In the genomic region with DNA sequence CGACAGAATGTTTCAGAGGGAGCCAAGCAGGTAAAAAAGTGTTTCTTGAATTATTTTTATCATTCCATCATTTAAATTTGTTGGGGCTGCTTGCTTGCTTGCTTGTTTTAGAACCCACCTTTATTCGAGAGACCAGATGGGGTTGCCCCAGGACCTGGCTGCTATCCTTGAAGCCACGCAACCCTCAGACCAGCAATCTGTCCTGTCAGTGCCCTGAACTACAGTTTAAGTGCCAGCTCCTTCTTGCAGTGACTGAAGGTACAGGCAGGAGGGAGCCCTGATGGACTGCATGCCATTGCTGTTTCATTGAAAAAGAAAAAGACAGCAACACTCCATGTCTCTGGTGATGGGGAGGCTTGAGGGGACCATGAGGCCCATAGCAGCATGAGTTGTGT, we compare ENCODE assay signal across 30 mouse cellular contexts. TPM values are rescaled to one million over a fixed set of nuclear protein-coding genes. Genes with fewer than 3 reads are reported as not detected.
A peak's percentile ranks its signal among the peaks of the same experiment; 100 is the strongest.
DNase-seq lines count a peak whose midpoint lies in the region; ATAC-seq lines count a peak whose summit lies in the region.
"Had no signal": no experiment of that assay in that cellular context is flagged by ENCODE, and none has a peak within 500 bp of the region (broad histone marks: within the 10 kb centered on the region; RNA-seq: fewer than 3 reads in every experiment).

No protein-coding gene starts in this region.

- 26% methylated on average over 3 of the region's 3 CpGs for WGBS in heart, embryonic 11.5 days (ENCODE audit: insufficient replicate concordance)

- H3K9ac ChIP-seq in heart, embryonic 11.5 days (ENCODE audit: low read depth, low read length): no peak overlapping the region
- H3K9ac ChIP-seq: forebrain, embryonic 15.5 days; hindbrain, embryonic 12.5 days; kidney, embryonic 15.5 days; liver, embryonic 15.5 days; lung, embryonic 15.5 days; stomach, embryonic 15.5 days had no signal

- ATAC-seq in heart, embryonic 11.5 days (replicated peaks; ENCODE audit: insufficient number of reproducible peaks, low FRiP score, low TSS enrichment): no peak
- ATAC-seq in activated CD4-positive, CD25-positive, alpha-beta regulatory T cell, adult 4 months: no peak
- ATAC-seq: forebrain, embryonic 15.5 days had no signal

- no peaks in the 10 kb centered on the region for H3K9me3 ChIP-seq in heart, embryonic 11.5 days (replicated peaks; ENCODE audit: control insufficient read depth, low read length)
- H3K9me3 ChIP-seq: embryonic facial prominence, embryonic 10.5 days; forebrain, embryonic 15.5 days; hindbrain, embryonic 12.5 days; kidney, embryonic 15.5 days; limb, embryonic 10.5 days; liver, embryonic 15.5 days; lung, embryonic 15.5 days; midbrain, embryonic 10.5 days; stomach, embryonic 15.5 days had no signal

- no peak overlapping the region for H3K4me3 ChIP-seq in heart, embryonic 11.5 days (ENCODE audit: low read depth, low read length)
- H3K4me3 ChIP-seq: embryonic facial prominence, embryonic 10.5 days; forebrain, embryonic 15.5 days; hindbrain, embryonic 12.5 days; kidney, embryonic 15.5 days; left cerebral cortex, adult 2 months; limb, embryonic 10.5 days; liver, embryonic 15.5 days; lung, embryonic 15.5 days; midbrain, embryonic 10.5 days; stomach, embryonic 15.5 days had no signal

- H3K27ac ChIP-seq in heart, embryonic 11.5 days (ENCODE audit: low read depth, low read length): no peak overlapping the region
- H3K27ac ChIP-seq: embryonic facial prominence, embryonic 10.5 days; forebrain, embryonic 15.5 days; hindbrain, embryonic 12.5 days; kidney, embryonic 15.5 days; left cerebral cortex, adult 2 months; limb, embryonic 10.5 days; liver, embryonic 15.5 days; lung, embryonic 15.5 days; midbrain, embryonic 10.5 days; stomach, embryonic 15.5 days had no signal

- intact Hi-C loops in heart, postnatal 10 days (cut with DNase I): no loop called here
- intact Hi-C loops in left cerebral cortex, postnatal 4 days (cut with DNase I): no loop called here
- intact Hi-C loops in left cerebral cortex, postnatal 10 days (cut with DNase I): no loop called here

- 0 out of 2 replicates have a peak overlapping the region, but pooled peaks have one; percentile 2 for H3K4me2 ChIP-seq in heart, embryonic 11.5 days
- H3K4me2 ChIP-seq: forebrain, embryonic 15.5 days; hindbrain, embryonic 12.5 days; kidney, embryonic 15.5 days; liver, embryonic 15.5 days; lung, embryonic 15.5 days; stomach, embryonic 15.5 days had no signal

- peaks cover 6% of the 10 kb centered on the region for H3K4me1 ChIP-seq in heart, embryonic 11.5 days (ENCODE audit: control insufficient read depth, insufficient read depth, low read length)
- H3K4me1 ChIP-seq: embryonic facial prominence, embryonic 10.5 days; forebrain, embryonic 15.5 days; hindbrain, embryonic 12.5 days; kidney, embryonic 15.5 days; limb, embryonic 10.5 days; liver, embryonic 15.5 days; lung, embryonic 15.5 days; midbrain, embryonic 10.5 days; stomach, embryonic 15.5 days had no signal

- no peaks in the 10 kb centered on the region for H3K27me3 ChIP-seq in heart, embryonic 11.5 days (ENCODE audit: control insufficient read depth, insufficient read depth, low read length)
- H3K27me3 ChIP-seq: forebrain, embryonic 15.5 days; hindbrain, embryonic 12.5 days; kidney, embryonic 15.5 days; liver, embryonic 15.5 days; lung, embryonic 15.5 days; stomach, embryonic 15.5 days had no signal

- no peak for DNase-seq in heart, postnatal 10 days
- peak; percentile 53 for DNase-seq in left cerebral cortex, postnatal 4 days
- DNase-seq in left cerebral cortex, postnatal 10 days (ENCODE audit: extremely low spot score in 1 of 2, low spot score in 2 of 2): no peak
- peak; percentile 88 for DNase-seq in cerebellum, adult 9-11 months
- no peak for DNase-seq in frontal cortex, postnatal 25 days (ENCODE audit: low spot score in 2 of 2)
- DNase-seq: adrenal gland, postnatal 36 days; gastrocnemius, postnatal 10 days; kidney, adult 11 months; kidney, postnatal 4 days; layer of hippocampus, adult 9-11 months; liver; thymus, postnatal 25 days had no signal

- H3K36me3 ChIP-seq in heart, embryonic 11.5 days (ENCODE audit: control insufficient read depth, insufficient read depth, low read length): no peaks in the 10 kb centered on the region
- H3K36me3 ChIP-seq: embryonic facial prominence, embryonic 10.5 days; forebrain, embryonic 15.5 days; hindbrain, embryonic 12.5 days; kidney, embryonic 15.5 days; limb, embryonic 10.5 days; liver, embryonic 15.5 days; lung, embryonic 15.5 days; midbrain, embryonic 10.5 days; stomach, embryonic 15.5 days had no signal

RNA-seq across cellular contexts. Expression of a gene that starts 12.6 kb away (rescaled TPM):
- polyA plus RNA-seq in heart, embryonic 11.5 days (2014; fragmentation: Nextera tagmentation; extraction: Ambion mirVana): 0.50 and 1.00 TPM in 2 replicates
- not detected for total RNA-seq in heart, postnatal 10 days (2021)
- not detected for total RNA-seq in left cerebral cortex, postnatal 4 days (2021)
- not detected for total RNA-seq in left cerebral cortex, postnatal 10 days (2021)
- polyA plus RNA-seq in activated CD4-positive, CD25-positive, alpha-beta regulatory T cell, adult 4 months (2017; shearing (Covaris generic)): not detected
- total RNA-seq: adrenal gland, adult 18-20 months; adrenal gland, postnatal 36 days; gastrocnemius, postnatal 10 days; granulocyte monocyte progenitor cell, adult 5-6 weeks; left cerebral cortex, adult 2 months; midbrain, postnatal 0 days had no signal
- polyA plus RNA-seq: cortical plate, adult 2 months; forebrain, embryonic 15.5 days; hindbrain, embryonic 12.5 days; kidney, embryonic 15.5 days; limb, embryonic 10.5 days; liver, embryonic 15.5 days; midbrain, embryonic 10.5 days; neural tube, embryonic 14.5 days had no signal

RNA-seq across cellular contexts. Expression of a gene that starts 24.6 kb away (rescaled TPM):
- polyA plus RNA-seq in heart, embryonic 11.5 days (2014; fragmentation: Nextera tagmentation; extraction: Ambion mirVana): not detected in 2 replicates
- total RNA-seq in heart, postnatal 10 days (2021): not detected
- not detected for total RNA-seq in left cerebral cortex, postnatal 4 days (2021)
- total RNA-seq in left cerebral cortex, postnatal 10 days (2021): not detected
- under 1 TPM in 1 of 2 experiments, not detected in 1; 0.44 TPM for polyA plus RNA-seq in activated CD4-positive, CD25-positive, alpha-beta regulatory T cell, adult 4 months (2017; shearing (Covaris generic))
- total RNA-seq: adrenal gland, adult 18-20 months; adrenal gland, postnatal 36 days; ES-E14; gastrocnemius, postnatal 10 days; left cerebral cortex, adult 2 months; midbrain, postnatal 0 days had no signal
- polyA plus RNA-seq: cortical plate, adult 2 months; embryonic facial prominence, embryonic 10.5 days; forebrain, embryonic 15.5 days; hindbrain, embryonic 12.5 days; kidney, embryonic 15.5 days; limb, embryonic 10.5 days; liver, embryonic 15.5 days; lung, embryonic 15.5 days; midbrain, embryonic 10.5 days; midbrain, postnatal 0 days; neural tube, embryonic 14.5 days; stomach, embryonic 15.5 days had no signal

RNA-seq across cellular contexts. Expression of a gene that starts 37.9 kb away (rescaled TPM):
- polyA plus RNA-seq in heart, embryonic 11.5 days (2014; fragmentation: Nextera tagmentation; extraction: Ambion mirVana): not detected in 2 replicates
- total RNA-seq in heart, postnatal 10 days (2021): not detected
- total RNA-seq in left cerebral cortex, postnatal 4 days (2021): not detected
- not detected for total RNA-seq in left cerebral cortex, postnatal 10 days (2021)
- under 1 TPM in 1 of 2 experiments, not detected in 1; 0.34 TPM for polyA plus RNA-seq in activated CD4-positive, CD25-positive, alpha-beta regulatory T cell, adult 4 months (2017; shearing (Covaris generic))
- total RNA-seq: adrenal gland, adult 18-20 months; adrenal gland, postnatal 36 days; ES-E14; gastrocnemius, postnatal 10 days; granulocyte monocyte progenitor cell, adult 5-6 weeks; left cerebral cortex, adult 2 months; midbrain, postnatal 0 days had no signal
- polyA plus RNA-seq: cortical plate, adult 2 months; embryonic facial prominence, embryonic 10.5 days; forebrain, embryonic 15.5 days; hindbrain, embryonic 12.5 days; kidney, embryonic 15.5 days; limb, embryonic 10.5 days; liver, embryonic 15.5 days; lung, embryonic 15.5 days; midbrain, embryonic 10.5 days; neural tube, embryonic 14.5 days; stomach, embryonic 15.5 days had no signal

RNA-seq across cellular contexts. Expression of a gene that starts 56.6 kb away (rescaled TPM):
- polyA plus RNA-seq in heart, embryonic 11.5 days (2014; fragmentation: Nextera tagmentation; extraction: Ambion mirVana): 0.06 TPM in 1 of 2 replicates, not detected in the other
- total RNA-seq in heart, postnatal 10 days (2021): not detected
- 10 to 100 TPM; 45.0 to 47.4 TPM for total RNA-seq in left cerebral cortex, postnatal 4 days (2021)
- total RNA-seq in left cerebral cortex, postnatal 10 days (2021): 10 to 100 TPM; 33.8 to 34.6 TPM
- not detected for polyA plus RNA-seq in activated CD4-positive, CD25-positive, alpha-beta regulatory T cell, adult 4 months (2017; shearing (Covaris generic))
- total RNA-seq: ES-E14; granulocyte monocyte progenitor cell, adult 5-6 weeks had no signal
- polyA plus RNA-seq: limb, embryonic 10.5 days had no signal

Comparison
In these comparisons a context has a peak if more than half of its experiments do, and no peak if none do; other contexts are left out.
1. DNase-seq: peak in left cerebral cortex, postnatal 4 days (single experiment) and cerebellum, adult 9-11 months (single experiment); none in heart, postnatal 10 days (0 of 2), left cerebral cortex, postnatal 10 days (0 of 2) and frontal cortex, postnatal 25 days (0 of 2).